Mouse (Mus musculus) cerebellum, adult 8-10 months (tissue): ENCODE data around the gene B3gat3.
"Not testable (repeated sequence)": the region's sequence is repeated elsewhere in the genome, so short reads cannot be mapped to it uniquely, and the experiment has no call there.

Experiments used
- DNase-seq: peaks from one replicate; pipeline ENCODE4 v3.0.0; 2022

Gene B3gat3

DNA sequence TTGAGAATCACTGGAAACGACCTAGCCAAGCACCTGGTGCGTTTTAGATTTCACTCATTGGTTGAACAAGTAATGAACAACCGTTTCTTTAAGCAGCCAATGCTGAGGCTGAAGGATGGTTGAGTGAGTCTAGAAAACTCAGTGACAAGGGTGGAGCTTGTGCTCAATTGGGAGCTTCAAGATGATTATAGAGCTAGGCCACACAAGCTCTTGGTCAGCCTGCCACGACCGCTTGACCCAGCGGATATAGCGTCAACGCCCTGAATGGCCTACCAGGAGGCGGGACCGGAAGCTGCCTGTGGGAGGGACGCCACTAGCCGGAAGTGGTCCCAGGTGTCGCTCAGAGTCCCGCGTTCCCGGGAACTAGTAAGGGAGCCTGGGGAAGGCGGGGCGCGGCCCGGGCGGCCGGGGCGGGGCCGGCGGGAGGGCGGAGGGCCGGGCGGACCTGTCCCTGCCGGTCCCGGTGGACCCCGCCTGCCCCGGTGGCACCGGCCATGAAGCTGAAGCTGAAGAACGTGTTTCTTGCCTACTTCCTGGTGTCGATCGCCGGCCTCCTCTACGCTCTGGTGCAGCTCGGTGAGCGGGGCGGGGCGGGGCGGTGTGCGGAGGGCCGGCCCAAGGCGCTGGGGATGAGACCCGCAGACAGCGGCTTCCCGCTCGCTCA, at the start of gene B3gat3:
Gene B3gat3, plus strand, starts transcription at position 302 of the 664 bp plus-strand sequence.
- DNase-seq: peak; percentile 94

DNA sequence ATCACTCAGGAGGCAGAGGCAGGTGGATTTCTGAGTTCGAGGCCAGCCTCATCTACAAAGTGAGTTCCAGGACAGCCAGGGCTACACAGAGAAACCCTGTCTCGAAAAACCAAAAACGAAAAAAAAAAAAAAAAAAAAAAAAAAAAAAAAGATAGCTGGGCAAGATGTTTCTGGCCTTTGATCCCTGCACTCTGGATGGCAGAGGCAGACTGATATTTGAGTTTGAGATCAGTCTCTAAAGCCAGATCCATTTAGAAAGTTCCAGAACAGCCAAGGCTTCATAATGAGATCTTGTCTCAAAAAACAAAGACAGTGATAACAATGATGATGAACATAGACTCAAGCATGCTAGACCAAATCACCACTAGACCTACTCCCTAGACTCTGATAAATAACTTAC, 49.8 kb upstream of the B3gat3 start:
- not testable (repeated sequence) for DNase-seq

DNA sequence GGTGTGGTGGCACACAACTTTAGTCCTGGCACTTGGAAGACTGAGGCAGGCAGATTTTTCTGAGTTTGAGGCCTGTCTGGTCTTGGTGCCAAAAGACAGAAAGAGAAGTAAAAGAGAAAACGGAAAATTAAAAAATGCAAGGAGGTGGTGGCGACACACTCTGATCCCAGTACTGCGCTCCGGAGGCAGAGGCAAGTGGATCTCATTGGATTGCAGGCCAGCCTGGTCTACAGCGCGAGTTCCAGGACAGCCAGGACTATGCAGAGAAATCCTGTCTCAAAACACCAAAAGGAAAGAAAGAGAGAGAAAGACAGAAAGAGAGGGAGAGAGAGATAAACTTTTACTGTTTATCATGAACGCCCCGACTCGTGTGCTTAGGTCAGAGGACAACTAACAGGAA, 49.3 kb upstream of the B3gat3 start:
- DNase-seq: no peak

DNA sequence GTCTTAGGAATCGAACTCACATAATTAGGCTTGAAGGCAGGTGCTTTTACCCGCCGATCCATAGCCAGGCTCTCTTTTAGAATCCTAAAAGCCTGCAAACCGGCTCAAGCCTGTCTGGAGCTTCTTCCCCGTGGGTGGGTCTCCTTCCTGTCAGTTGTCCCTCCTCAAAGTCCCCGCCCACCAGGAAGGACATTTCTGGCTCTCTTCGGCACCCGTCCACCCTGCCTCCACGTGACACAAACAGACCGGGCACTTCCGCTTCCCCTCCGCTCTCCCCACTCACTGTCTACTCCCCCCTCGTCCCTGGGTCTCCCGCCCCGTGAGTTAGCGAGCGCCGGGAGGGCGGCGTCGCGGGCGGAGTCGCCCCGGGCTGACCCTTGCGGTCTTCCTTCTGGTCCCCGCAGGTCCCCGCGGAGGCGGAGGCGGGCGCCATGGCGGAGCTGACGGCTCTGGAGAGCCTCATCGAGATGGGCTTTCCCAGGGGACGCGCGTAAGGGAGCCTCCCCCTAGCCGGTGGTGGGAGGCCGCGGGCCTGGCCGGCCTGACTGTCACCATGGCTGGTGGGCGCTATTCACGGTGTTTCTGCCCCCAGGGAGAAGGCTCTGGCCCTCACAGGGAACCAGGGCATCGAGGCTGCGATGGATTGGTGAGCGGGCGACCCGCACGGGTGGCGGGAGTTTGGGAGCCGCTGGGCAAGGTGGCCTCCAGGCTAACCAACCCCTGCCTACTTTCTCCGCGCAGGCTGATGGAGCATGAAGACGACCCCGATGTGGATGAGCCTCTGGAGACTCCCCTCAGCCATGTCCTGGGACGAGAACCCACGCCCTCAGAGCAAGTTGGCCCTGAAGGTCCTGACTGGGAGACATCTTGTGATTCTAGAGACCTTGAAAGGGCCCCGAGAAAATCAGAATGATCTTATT, 48.6 kb upstream of the B3gat3 start, which contains the start of gene Ubxn1:
Gene Ubxn1, plus strand, starts transcription at position 230 of the 920 bp plus-strand sequence.
- peak; percentile 95 for DNase-seq

GRCm38 (mm10) chr19:8872266-8872840, 47.8 kb upstream of the B3gat3 start:
- DNase-seq: no peak

- no peak for DNase-seq
Observed at GRCm38 (mm10) chr19:8875031-8875430, 45.1 kb upstream of the B3gat3 start.

GRCm38 (mm10) chr19:8880311-8881033, 39.7 kb upstream of the B3gat3 start, which contains the start of gene Uqcc3:
TSS of gene Uqcc3 (minus strand) at chr19:8880923.
- peak; percentile 86 for DNase-seq

GRCm38 (mm10) chr19:8881034-8881392, 39.2 kb upstream of the B3gat3 start:
- DNase-seq: no peak

GRCm38 (mm10) chr19:8883616-8884015, 36.6 kb upstream of the B3gat3 start, which contains the start of the genes Lbhd1 and Gm49403:
TSS of gene Lbhd1 (plus strand) at chr19:8883732.
TSS of gene Gm49403 (plus strand) at chr19:8883930.
- DNase-seq: no peak

- DNase-seq: no peak
Observed at GRCm38 (mm10) chr19:8886916-8887584, 33.1 kb upstream of the B3gat3 start.

GRCm38 (mm10) chr19:8887585-8888463, 32.4 kb upstream of the B3gat3 start:
- DNase-seq: no peak

DNA sequence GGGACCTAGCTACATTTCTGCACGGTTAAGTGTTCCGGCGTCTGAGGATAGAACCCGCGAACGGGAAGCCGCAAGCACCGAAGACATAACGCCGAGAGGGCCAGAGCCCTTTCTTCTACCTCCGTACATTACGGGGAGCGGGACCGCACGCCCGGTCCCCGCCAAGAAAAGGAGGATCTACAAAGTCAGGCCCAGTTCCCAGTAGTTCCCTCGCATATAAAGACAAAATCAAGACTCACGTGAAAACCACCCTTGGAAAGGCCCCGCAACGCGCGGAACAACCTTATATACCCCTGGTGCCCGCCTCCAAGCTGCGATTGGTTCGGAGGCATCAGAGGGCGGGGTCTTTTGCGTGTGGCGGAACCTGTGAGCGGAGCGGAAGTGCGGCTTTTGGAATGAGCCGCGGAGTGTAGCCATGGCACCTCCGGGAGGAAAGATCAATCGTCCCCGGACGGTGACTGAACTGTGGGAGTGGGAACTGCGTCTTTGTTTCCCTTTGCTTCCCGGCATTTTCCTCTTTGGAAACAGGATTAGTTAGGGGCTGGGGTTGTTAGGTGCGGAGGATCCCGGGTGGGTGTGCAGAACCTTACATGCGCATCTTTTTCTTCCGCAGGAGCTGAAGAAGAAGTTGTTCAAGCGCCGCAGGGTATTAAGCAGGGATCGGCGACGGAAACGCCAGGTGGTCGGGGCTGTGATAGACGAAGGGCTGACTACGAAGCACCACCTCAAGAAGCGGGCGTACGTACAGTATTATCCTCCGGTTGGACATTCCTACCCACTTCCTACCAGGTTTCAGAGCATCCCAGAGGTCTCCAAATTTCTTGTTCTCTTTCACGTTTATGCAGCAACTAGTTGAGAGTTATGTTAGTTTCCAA, 31.4 kb upstream of the B3gat3 start, which contains the start of the genes 1810009A15Rik and Gm49416:
Gene 1810009A15Rik, plus strand, starts transcription at position 343 of the 875 bp plus-strand sequence.
Gene Gm49416, plus strand, starts transcription at position 416 of the 875 bp plus-strand sequence.
- DNase-seq: peak; percentile 92

DNA sequence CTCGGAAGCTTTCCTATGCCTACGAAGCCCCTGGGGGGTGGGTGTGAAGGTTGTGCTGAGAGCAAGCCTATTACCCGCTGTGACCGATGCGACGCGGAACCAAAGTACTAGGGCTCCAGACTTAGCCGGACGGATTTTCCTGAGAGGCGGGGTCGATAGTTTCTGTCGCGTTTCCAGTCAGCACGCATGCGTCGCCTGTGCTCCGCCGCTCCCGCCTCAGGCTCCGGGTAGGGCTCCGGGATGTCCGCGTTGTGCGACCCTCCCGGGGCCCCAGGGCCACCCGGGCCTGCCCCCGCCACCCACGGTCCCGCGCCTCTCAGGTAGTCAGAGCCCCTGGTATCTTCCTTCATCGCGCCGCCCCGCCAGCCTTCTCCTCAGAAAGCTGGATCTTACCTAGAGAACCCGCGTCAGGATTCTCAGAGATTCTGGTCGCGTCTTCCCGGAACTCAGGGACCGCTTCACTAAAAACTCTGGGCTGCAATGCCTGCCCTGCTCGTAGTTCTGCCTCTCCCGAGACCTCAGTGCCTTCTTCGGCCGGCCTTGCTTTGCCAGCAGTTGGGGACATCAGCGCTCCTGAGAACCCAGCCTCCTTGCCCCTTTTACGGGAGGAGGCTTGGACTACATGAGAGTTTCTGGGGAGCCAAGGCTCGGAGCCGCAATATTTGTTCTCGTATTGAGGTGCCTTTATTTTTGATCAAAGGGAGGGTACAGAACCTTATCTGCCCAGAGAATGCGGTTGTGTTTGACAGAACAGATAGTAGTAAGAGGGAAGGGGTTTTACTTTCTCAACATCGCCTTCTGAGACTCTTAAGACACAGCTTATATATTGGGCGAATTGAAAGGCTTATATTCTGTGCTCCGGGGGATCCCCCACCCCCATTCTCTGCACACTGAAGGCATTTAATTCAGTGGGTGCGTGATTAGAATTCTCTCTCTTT, 27.1 kb upstream of the B3gat3 start, which contains the start of gene Ints5:
Gene Ints5, plus strand, starts transcription at position 177 of the 938 bp plus-strand sequence.
- peak; percentile 84 for DNase-seq

- DNase-seq: no peak
Observed at GRCm38 (mm10) chr19:8895397-8895960, 24.7 kb upstream of the B3gat3 start.

GRCm38 (mm10) chr19:8896231-8896630, 23.9 kb upstream of the B3gat3 start:
- DNase-seq: not testable (repeated sequence)

GRCm38 (mm10) chr19:8897211-8897864, 22.8 kb upstream of the B3gat3 start:
- not testable (repeated sequence) for DNase-seq

GRCm38 (mm10) chr19:8897865-8898495, 22.2 kb upstream of the B3gat3 start, which contains the start of gene Ganab:
TSS of gene Ganab (plus strand) at chr19:8898071.
- peak; percentile 93 for DNase-seq
